Mouse (Mus musculus): ENCODE results near the gene Tceal1. TPM values are rescaled to one million over a fixed set of nuclear protein-coding genes. Genes with fewer than 3 reads are reported as not detected.
"Not testable (repeated sequence)": the region's sequence is repeated elsewhere in the genome, so short reads cannot be mapped to it uniquely, and the experiment has no call there.

The Tceal1 gene
- polyA plus RNA-seq, 1 experiment from 2014 or later = 25.2 TPM

GRCm38 (mm10) chrX:136708168-136708681 is 443 bp downstream of the Tceal1 start:
- Histone ChIP-seq H3K4me2 (ENCODE audit: low read length) (peak overlapping the region; percentile 62), H3K9ac (replicated peaks; ENCODE audit: low read length) (peak overlapping the region; percentile 75), H3K27ac (replicated peaks; ENCODE audit: low read depth, low read length) (peak overlapping the region; percentile 94), H3K9me3 (ENCODE audit: control insufficient read depth, low read length) (no peaks in the 10 kb centered on the region), H3K27me3 (ENCODE audit: control insufficient read depth, insufficient read depth, low read length) (no peaks in the 10 kb centered on the region), H3K4me1 (ENCODE audit: control insufficient read depth, insufficient read depth, low read length) (0 out of 2 replicates have a peak, but pooled peaks cover 3% of the 10 kb centered on the region), H3K4me3 (replicated peaks; ENCODE audit: low read depth, low read length) (peak overlapping the region; percentile 48), H3K36me3 (ENCODE audit: control insufficient read depth, insufficient read depth, low read length) (no peaks in the 10 kb centered on the region)
- DNase-seq = peak; percentile 77
- WGBS = 22% methylated on average over 18 of the region's 18 CpGs
- peak; percentile 84 for ATAC-seq (ENCODE audit: low FRiP score, low TSS enrichment)

- ATAC-seq (ENCODE audit: low FRiP score, low TSS enrichment) (no peak), DNase-seq (peak; percentile 38)
- H3K36me3 ChIP-seq (ENCODE audit: control insufficient read depth, insufficient read depth, low read length) = no peaks in the 10 kb centered on the region
- peak overlapping the region; percentile 94 for H3K27ac ChIP-seq (replicated peaks; ENCODE audit: low read depth, low read length)
- peak overlapping the region; percentile 48 for H3K4me3 ChIP-seq (replicated peaks; ENCODE audit: low read depth, low read length)
- H3K27me3 ChIP-seq (ENCODE audit: control insufficient read depth, insufficient read depth, low read length) = no peaks in the 10 kb centered on the region
- H3K4me1 ChIP-seq (ENCODE audit: control insufficient read depth, insufficient read depth, low read length) = 0 out of 2 replicates have a peak, but pooled peaks cover 3% of the 10 kb centered on the region
- no peaks in the 10 kb centered on the region for H3K9me3 ChIP-seq (ENCODE audit: control insufficient read depth, low read length)
- peak overlapping the region; percentile 62 for H3K4me2 ChIP-seq (ENCODE audit: low read length)
- 32% methylated on average over 14 of the region's 14 CpGs for WGBS
- H3K9ac ChIP-seq (replicated peaks; ENCODE audit: low read length) = peak overlapping the region; percentile 75
Measured at GRCm38 (mm10) chrX:136708782-136709181, 1.0 kb downstream of the Tceal1 start.

GRCm38 (mm10) chrX:136714742-136715474 is 7.1 kb downstream of the Tceal1 start:
- H3K4me2 ChIP-seq (ENCODE audit: low read length); H3K4me1 ChIP-seq (ENCODE audit: control insufficient read depth, insufficient read depth, low read length); H3K27me3 ChIP-seq (ENCODE audit: control insufficient read depth, insufficient read depth, low read length); DNase-seq; H3K4me3 ChIP-seq (replicated peaks; ENCODE audit: low read depth, low read length); H3K9me3 ChIP-seq (ENCODE audit: control insufficient read depth, low read length); H3K9ac ChIP-seq (replicated peaks; ENCODE audit: low read length); H3K36me3 ChIP-seq (ENCODE audit: control insufficient read depth, insufficient read depth, low read length): not testable (repeated sequence)
- WGBS = 24% methylated on average over 2 of the region's 3 CpGs
- peak; percentile 78; the same call in 1 of the 2 replicates for ATAC-seq (ENCODE audit: low FRiP score, low TSS enrichment)
- H3K27ac ChIP-seq (replicated peaks; ENCODE audit: low read depth, low read length) = peak overlapping the region; percentile 70

- Histone ChIP-seq H3K4me1 (ENCODE audit: control insufficient read depth, insufficient read depth, low read length) (no peaks in the 10 kb centered on the region), H3K9ac (replicated peaks; ENCODE audit: low read length) (no peak overlapping the region), H3K4me2 (ENCODE audit: low read length) (no peak overlapping the region), H3K9me3 (ENCODE audit: control insufficient read depth, low read length) (no peaks in the 10 kb centered on the region), H3K27me3 (ENCODE audit: control insufficient read depth, insufficient read depth, low read length) (no peaks in the 10 kb centered on the region), H3K4me3 (replicated peaks; ENCODE audit: low read depth, low read length) (no peak overlapping the region), H3K27ac (replicated peaks; ENCODE audit: low read depth, low read length) (no peak overlapping the region), H3K36me3 (ENCODE audit: control insufficient read depth, insufficient read depth, low read length) (peaks cover 18% of the 10 kb centered on the region; the same call in 1 of the 2 replicates)
- no peak for DNase-seq
- ATAC-seq (ENCODE audit: low FRiP score, low TSS enrichment) = no peak
- 86% methylated on average over 4 of the region's 4 CpGs for WGBS
Measured at GRCm38 (mm10) chrX:136732016-136732415, 24.2 kb downstream of the Tceal1 start.

GRCm38 (mm10) chrX:136740087-136740790 is 32.5 kb downstream of the Tceal1 start:
- ATAC-seq (ENCODE audit: low FRiP score, low TSS enrichment) (no peak), DNase-seq (peak; percentile 62)
- peaks cover 6% of the 10 kb centered on the region for H3K36me3 ChIP-seq (ENCODE audit: control insufficient read depth, insufficient read depth, low read length)
- H3K9ac ChIP-seq (replicated peaks; ENCODE audit: low read length) = peak overlapping the region; percentile 66
- H3K9me3 ChIP-seq (ENCODE audit: control insufficient read depth, low read length) = no peaks in the 10 kb centered on the region
- peak overlapping the region; percentile 61 for H3K4me2 ChIP-seq (ENCODE audit: low read length)
- 19% methylated on average over 15 of the region's 15 CpGs for WGBS
- H3K27me3 ChIP-seq (ENCODE audit: control insufficient read depth, insufficient read depth, low read length) = no peaks in the 10 kb centered on the region
- 0 out of 2 replicates have a peak, but pooled peaks cover 6% of the 10 kb centered on the region for H3K4me1 ChIP-seq (ENCODE audit: control insufficient read depth, insufficient read depth, low read length)
- peak overlapping the region; percentile 49 for H3K4me3 ChIP-seq (replicated peaks; ENCODE audit: low read depth, low read length)
- H3K27ac ChIP-seq (replicated peaks; ENCODE audit: low read depth, low read length) = peak overlapping the region; percentile 85; the same call in 1 of the 2 replicates

GRCm38 (mm10) chrX:136740791-136741650 is 33.2 kb downstream of the Tceal1 start:
- Histone ChIP-seq H3K9ac (replicated peaks; ENCODE audit: low read length) (peak overlapping the region; percentile 66), H3K4me2 (ENCODE audit: low read length) (peak overlapping the region; percentile 61), H3K27ac (replicated peaks; ENCODE audit: low read depth, low read length) (peak overlapping the region; percentile 86), H3K4me1 (ENCODE audit: control insufficient read depth, insufficient read depth, low read length) (0 out of 2 replicates have a peak, but pooled peaks cover 6% of the 10 kb centered on the region), H3K36me3 (ENCODE audit: control insufficient read depth, insufficient read depth, low read length) (peaks cover 5% of the 10 kb centered on the region; the same call in 1 of the 2 replicates), H3K4me3 (replicated peaks; ENCODE audit: low read depth, low read length) (peak overlapping the region; percentile 49), H3K27me3 (ENCODE audit: control insufficient read depth, insufficient read depth, low read length) (no peaks in the 10 kb centered on the region), H3K9me3 (ENCODE audit: control insufficient read depth, low read length) (no peaks in the 10 kb centered on the region)
- ATAC-seq (ENCODE audit: low FRiP score, low TSS enrichment) = peak; percentile 97
- peak; percentile 94 for DNase-seq
- 28% methylated on average over 39 of the region's 39 CpGs for WGBS

- Histone ChIP-seq H3K4me3 (replicated peaks; ENCODE audit: low read depth, low read length) (peak overlapping the region; percentile 49), H3K4me1 (ENCODE audit: control insufficient read depth, insufficient read depth, low read length) (0 out of 2 replicates have a peak, but pooled peaks cover 6% of the 10 kb centered on the region), H3K36me3 (ENCODE audit: control insufficient read depth, insufficient read depth, low read length) (peaks cover 5% of the 10 kb centered on the region; the same call in 1 of the 2 replicates), H3K27ac (replicated peaks; ENCODE audit: low read depth, low read length) (peak overlapping the region; percentile 86), H3K9me3 (ENCODE audit: control insufficient read depth, low read length) (no peaks in the 10 kb centered on the region), H3K4me2 (ENCODE audit: low read length) (peak overlapping the region; percentile 54), H3K27me3 (ENCODE audit: control insufficient read depth, insufficient read depth, low read length) (no peaks in the 10 kb centered on the region), H3K9ac (replicated peaks; ENCODE audit: low read length) (peak overlapping the region; percentile 50; the same call in 1 of the 2 replicates)
- peak; percentile 84 for ATAC-seq (ENCODE audit: low FRiP score, low TSS enrichment)
- 35% methylated on average over 46 of the region's 46 CpGs for WGBS
- peak; percentile 84 for DNase-seq
Measured at GRCm38 (mm10) chrX:136741651-136742201, 33.9 kb downstream of the Tceal1 start.
